ENCODE assay signal across 12 mouse cellular contexts in genomic region chr15:29437699-29438326, GRCm38 (mm10).
DNase-seq lines count a peak whose midpoint lies in the region; ATAC-seq lines count a peak whose summit lies in the region.
"Had no signal": no experiment of that assay in that cellular context is flagged by ENCODE, and none has a peak within 500 bp of the region (broad histone marks: within the 10 kb centered on the region; RNA-seq: fewer than 3 reads in every experiment).

No protein-coding gene starts in this region.

- no peak overlapping the region for H3K4me3 ChIP-seq in hindbrain, embryonic 12.5 days
- H3K4me3 ChIP-seq in hindbrain, embryonic 16.5 days (ENCODE audit: low read length) = no peak overlapping the region
- no peak overlapping the region for H3K4me3 ChIP-seq in forebrain, embryonic 14.5 days (ENCODE audit: low read depth, low read length)
- H3K4me3 ChIP-seq: left cerebral cortex, adult 2 months; limb, embryonic 15.5 days had no signal

- no peaks in the 10 kb centered on the region for H3K9me3 ChIP-seq in hindbrain, embryonic 12.5 days (replicated peaks)
- H3K9me3 ChIP-seq in hindbrain, embryonic 16.5 days (ENCODE audit: control insufficient read depth, low read length) = no peaks in the 10 kb centered on the region
- H3K9me3 ChIP-seq in forebrain, embryonic 14.5 days (replicated peaks; ENCODE audit: control insufficient read depth, low read length) = no peaks in the 10 kb centered on the region
- H3K9me3 ChIP-seq: limb, embryonic 15.5 days had no signal

- H3K4me1 ChIP-seq in hindbrain, embryonic 12.5 days = no peaks in the 10 kb centered on the region
- no peaks in the 10 kb centered on the region; the same call in 1 of the 2 replicates for H3K4me1 ChIP-seq in hindbrain, embryonic 16.5 days (ENCODE audit: control insufficient read depth, insufficient read depth, low read depth, low read length)
- H3K4me1 ChIP-seq in forebrain, embryonic 14.5 days (ENCODE audit: control insufficient read depth, insufficient read depth, low read length) = no peaks in the 10 kb centered on the region; the same call in 1 of the 2 replicates
- H3K4me1 ChIP-seq: limb, embryonic 15.5 days had no signal

- H3K27me3 ChIP-seq in hindbrain, embryonic 12.5 days = no peaks in the 10 kb centered on the region
- H3K27me3 ChIP-seq in hindbrain, embryonic 16.5 days (replicated peaks; ENCODE audit: control insufficient read depth, insufficient read depth, low read length) = no peaks in the 10 kb centered on the region
- H3K27me3 ChIP-seq in forebrain, embryonic 14.5 days (replicated peaks; ENCODE audit: control insufficient read depth, insufficient read depth, low read length) = no peaks in the 10 kb centered on the region
- H3K27me3 ChIP-seq: limb, embryonic 15.5 days had no signal

- WGBS in hindbrain, embryonic 12.5 days = 36% methylated on average over 3 of the region's 3 CpGs
- 35% methylated on average over 3 of the region's 3 CpGs for WGBS in hindbrain, embryonic 16.5 days
- 33% methylated on average over 3 of the region's 3 CpGs for WGBS in forebrain, embryonic 14.5 days

- peak; percentile 82 for ATAC-seq in hindbrain, embryonic 12.5 days (ENCODE audit: low FRiP score)
- ATAC-seq in hindbrain, embryonic 16.5 days = no peak
- peak; percentile 86 for ATAC-seq in forebrain, embryonic 14.5 days
- no peak for ATAC-seq in inflammation-experienced regulatory T-cells, adult 6 months

- intact Hi-C loops in left cerebral cortex, postnatal 25 days (cut with DNase I) = no loop called here

- H3K36me3 ChIP-seq in hindbrain, embryonic 12.5 days = no peaks in the 10 kb centered on the region
- no peaks in the 10 kb centered on the region for H3K36me3 ChIP-seq in hindbrain, embryonic 16.5 days (ENCODE audit: control insufficient read depth, insufficient read depth, low read length)
- H3K36me3 ChIP-seq in forebrain, embryonic 14.5 days (ENCODE audit: control insufficient read depth, insufficient read depth, low read length) = no peaks in the 10 kb centered on the region
- H3K36me3 ChIP-seq: limb, embryonic 15.5 days had no signal

- no peak overlapping the region for H3K27ac ChIP-seq in hindbrain, embryonic 12.5 days
- H3K27ac ChIP-seq in hindbrain, embryonic 16.5 days (ENCODE audit: low read depth, low read length) = no peak overlapping the region
- no peak overlapping the region for H3K27ac ChIP-seq in forebrain, embryonic 14.5 days (ENCODE audit: low read depth, low read length)
- H3K27ac ChIP-seq: left cerebral cortex, adult 2 months; limb, embryonic 15.5 days had no signal

- no peak overlapping the region for H3K4me2 ChIP-seq in hindbrain, embryonic 12.5 days (replicated peaks)
- no peak overlapping the region for H3K4me2 ChIP-seq in hindbrain, embryonic 16.5 days (ENCODE audit: low read length)
- H3K4me2 ChIP-seq in forebrain, embryonic 14.5 days (ENCODE audit: low read length) = no peak overlapping the region
- H3K4me2 ChIP-seq: limb, embryonic 15.5 days had no signal

- peak; percentile 1 for DNase-seq in CD4-positive helper T cell, adult 2 months (ENCODE audit: low read depth, low spot score)
- DNase-seq in forebrain, embryonic 14.5 days (ENCODE audit: low spot score) = peak; percentile 79
- peak; percentile 23 for DNase-seq in mesoderm, embryonic 11.5 days (ENCODE audit: low read depth, low spot score)
- DNase-seq in left cerebral cortex, postnatal 25 days (ENCODE audit: low spot score in 2 of 2) = no peak
- no peak for DNase-seq in liver
- DNase-seq: cerebellum, adult 9-11 months; lung, postnatal 14 days had no signal

- H3K9ac ChIP-seq in hindbrain, embryonic 12.5 days = no peak overlapping the region
- H3K9ac ChIP-seq in hindbrain, embryonic 16.5 days (ENCODE audit: low read depth, low read length) = no peak overlapping the region
- H3K9ac ChIP-seq in forebrain, embryonic 14.5 days (ENCODE audit: low read length) = no peak overlapping the region
- H3K9ac ChIP-seq: limb, embryonic 15.5 days had no signal

Comparison
In these comparisons a context has a peak if more than half of its experiments do, and no peak if none do; other contexts are left out.
1. ATAC-seq: peak in hindbrain, embryonic 12.5 days (single experiment) and forebrain, embryonic 14.5 days (single experiment); none in hindbrain, embryonic 16.5 days (single experiment) and inflammation-experienced regulatory T-cells, adult 6 months (single experiment).
2. DNase-seq: peak in CD4-positive helper T cell, adult 2 months (single experiment), forebrain, embryonic 14.5 days (single experiment) and mesoderm, embryonic 11.5 days (single experiment); none in left cerebral cortex, postnatal 25 days (0 of 2) and liver (single experiment).